Mouse (Mus musculus): ENCODE measurements around the gene Runx3. TPM values are rescaled to one million over a fixed set of nuclear protein-coding genes. Genes with fewer than 3 reads are reported as not detected.

Runx3 gene
- total RNA-seq, 2 experiments from 2014 or later = not detected

DNA sequence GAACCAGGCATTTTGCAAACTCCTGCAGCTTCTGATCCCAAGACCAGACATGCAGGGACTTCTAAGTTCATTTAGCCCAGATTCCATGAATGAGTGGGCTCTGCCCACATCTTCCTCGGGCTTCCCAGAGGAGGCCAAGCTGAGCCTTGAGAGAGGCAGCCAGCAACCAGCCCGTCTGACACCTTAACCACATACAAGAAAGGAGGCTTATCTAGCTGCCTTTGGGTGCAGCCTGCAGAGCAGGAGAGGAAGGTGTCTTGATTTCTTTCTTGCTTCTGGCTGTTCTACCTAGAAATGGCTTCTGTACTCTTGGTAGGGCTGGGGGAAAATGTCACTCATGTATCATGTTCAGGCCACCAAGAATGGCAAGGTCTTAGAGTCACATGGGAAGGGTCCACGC lies 11.8 kb upstream of the Runx3 start:
- intact Hi-C loops (cut with DNase I) = no loop called here
- DNase-seq (ENCODE audit: low spot score in 2 of 2) = no peak

DNA sequence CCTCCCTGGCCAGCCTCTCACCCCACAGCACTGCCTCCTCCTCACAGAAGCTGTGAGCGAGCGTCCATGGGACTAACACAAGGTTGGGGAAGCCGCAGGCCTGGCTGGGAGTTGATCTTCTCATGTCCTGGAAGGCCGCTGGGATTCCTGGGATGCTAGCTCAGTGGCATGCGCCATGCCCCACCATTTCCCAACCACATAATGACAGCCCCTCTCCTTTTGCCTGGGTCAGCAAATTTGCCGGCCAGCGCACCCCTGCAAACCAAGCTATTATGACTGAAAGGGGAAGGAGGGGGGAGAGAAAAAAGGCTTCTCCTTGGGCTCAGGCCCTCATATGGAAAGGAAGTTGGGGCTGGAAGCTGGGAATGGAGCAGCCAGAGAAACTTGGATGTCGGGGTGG lies 6.8 kb upstream of the Runx3 start:
- no peak for DNase-seq (ENCODE audit: low spot score in 2 of 2)
- intact Hi-C loops (cut with DNase I) = no loop called here

DNA sequence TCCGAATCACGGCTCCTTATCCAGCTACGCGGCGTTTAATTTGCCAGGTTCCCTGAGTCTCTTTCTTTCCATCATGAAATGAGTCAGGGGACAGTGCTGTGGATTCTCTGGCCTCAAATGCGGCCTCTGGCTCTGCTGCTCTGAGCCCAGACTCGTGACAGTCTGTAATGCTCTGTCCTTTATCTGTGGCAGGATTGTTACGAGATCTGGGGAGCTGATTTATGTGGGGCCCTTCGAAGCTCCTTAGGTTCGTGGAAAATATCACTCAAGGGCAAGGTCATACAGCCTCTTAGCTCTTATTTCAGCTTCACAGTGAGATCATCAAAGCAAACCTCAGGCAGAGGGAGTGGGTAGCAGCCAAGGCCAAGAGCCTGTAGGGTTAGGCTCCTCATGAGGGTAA lies 6.2 kb upstream of the Runx3 start:
- intact Hi-C loops (cut with DNase I) = no loop called here
- DNase-seq (ENCODE audit: low spot score in 2 of 2) = no peak

DNA sequence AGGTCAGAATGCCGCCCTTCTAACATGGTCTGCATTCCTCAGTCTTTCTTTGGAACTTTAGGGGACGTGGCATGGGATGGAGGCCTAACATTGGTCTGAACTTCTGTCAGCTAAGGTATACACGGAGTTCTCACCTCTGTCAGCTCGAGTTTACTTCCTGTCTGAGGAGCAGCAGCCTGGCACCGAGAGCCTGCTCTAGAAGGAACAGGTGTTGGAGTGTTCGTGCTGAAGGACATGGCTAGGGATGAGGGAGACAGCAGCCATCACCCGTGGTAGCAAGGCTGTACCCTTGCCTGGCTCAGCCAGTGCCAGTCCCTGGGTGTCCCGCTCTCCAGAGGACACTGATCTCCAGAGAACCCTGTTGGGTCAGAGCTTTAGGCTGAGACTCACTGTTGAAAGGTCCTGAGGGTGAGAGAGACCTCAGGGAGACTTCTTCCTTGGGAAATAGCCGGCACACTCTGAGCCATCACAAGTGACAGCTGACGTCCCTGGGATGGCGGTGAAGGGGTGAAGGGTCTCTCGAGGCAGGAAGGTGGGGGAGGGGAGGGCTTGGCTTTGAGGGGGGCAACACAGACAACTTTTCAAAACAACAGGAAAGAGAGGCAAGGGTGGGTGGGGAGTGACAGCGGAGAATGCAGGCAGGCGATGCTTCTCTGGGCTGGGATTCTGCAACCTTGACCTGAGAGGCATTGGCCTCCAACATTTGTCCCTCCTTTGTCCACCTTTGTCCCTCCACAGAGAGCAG lies 4.9 kb upstream of the Runx3 start:
- intact Hi-C loops (cut with DNase I) = no loop called here
- DNase-seq (ENCODE audit: low spot score in 2 of 2) = no peak

DNA sequence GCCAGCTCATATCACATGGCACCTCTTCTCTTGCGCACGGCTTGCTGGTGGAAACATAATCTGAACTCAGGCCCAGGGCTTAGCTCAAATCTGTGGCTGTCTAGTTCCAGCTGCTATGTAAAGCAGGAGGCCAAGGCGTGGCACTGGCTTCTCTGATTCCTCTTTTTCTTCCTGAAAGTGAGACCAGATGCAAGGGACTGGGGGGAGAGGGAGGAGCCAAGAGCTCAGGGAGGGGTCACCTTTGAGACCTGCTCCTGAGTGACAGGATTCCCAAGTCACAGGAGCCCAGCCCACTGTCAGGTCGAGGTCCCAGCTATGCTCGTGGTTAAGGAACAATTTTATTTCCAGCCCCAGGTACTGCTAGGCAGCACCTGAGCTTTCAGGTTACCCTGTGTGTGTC lies 4.1 kb upstream of the Runx3 start:
- intact Hi-C loops (cut with DNase I) = no loop called here

DNA sequence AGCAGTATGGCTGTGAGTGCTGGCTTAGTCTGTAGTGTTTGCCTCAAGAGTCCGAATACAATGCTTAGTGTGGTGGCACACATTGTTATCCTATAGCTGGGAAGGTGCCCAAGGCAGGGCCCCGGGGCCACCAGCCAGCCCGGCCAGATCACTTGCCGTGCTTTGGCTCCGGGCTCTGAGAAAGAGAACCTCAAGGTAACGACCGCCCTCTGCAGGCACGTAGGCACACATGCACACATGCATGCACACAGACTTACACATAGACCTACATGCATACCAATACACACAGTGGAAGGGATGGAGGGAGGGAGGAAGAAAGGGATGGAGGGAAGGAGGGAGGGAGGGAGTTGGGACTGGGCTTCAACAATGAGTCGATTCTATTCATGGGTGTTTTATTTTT lies 2.6 kb upstream of the Runx3 start:
- DNase-seq (ENCODE audit: low spot score in 2 of 2) = no peak
- intact Hi-C loops (cut with DNase I) = no loop called here

More for the DNA sequence above, 4.1 kb upstream of the Runx3 start:
- DNase-seq (ENCODE audit: low spot score in 2 of 2) = no peak

DNA sequence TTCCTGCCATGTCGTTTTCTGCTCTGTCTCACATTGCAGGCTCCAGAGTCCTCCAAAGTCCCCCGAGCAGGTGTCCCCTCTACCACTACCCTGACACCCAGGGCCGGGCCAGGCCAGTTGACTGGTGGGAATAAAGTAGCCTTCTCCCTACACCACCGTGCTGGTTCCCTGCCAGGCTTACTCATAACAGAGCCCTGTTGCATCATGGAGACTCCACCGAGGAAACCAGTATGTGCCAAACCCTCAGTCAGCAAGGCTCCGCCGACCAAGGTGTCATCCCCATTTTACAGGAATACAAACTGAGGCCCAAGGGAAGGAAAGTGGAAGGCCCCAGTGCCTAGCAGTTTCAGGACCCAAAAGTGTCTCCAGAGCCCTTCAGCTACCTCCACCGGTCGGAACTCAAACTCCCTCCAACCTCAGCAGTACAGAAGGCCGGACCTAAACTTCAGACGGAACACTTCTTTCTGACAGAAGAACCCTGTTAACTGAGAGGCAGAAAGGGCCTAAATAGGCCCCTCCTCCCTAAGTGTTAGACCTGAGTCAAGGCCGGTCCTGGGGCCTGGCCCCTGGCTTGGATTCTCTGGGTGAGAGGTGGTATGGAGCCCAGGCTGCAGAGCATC lies 1.5 kb upstream of the Runx3 start:
- intact Hi-C loops (cut with DNase I) = no loop called here
- no peak for DNase-seq (ENCODE audit: low spot score in 2 of 2)

DNA sequence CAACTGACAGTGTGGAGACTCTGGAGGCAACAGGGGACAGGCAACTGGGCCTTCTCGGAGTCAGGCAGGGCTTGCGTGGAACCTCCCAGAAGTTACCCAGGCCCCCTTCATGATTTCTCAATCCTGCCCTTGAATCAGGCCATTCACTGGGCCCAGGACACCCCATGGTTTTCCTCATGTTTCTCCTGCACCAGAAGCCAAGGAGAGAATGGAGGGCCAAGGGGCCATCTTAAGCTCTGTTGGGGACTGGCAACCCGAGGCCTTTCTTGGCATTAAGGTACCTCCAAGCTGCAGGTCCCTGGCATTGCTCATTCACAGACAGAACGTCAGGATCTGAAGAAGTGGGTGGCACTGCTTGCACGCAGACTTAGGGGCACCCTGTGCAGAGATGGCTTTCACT lies 3.3 kb downstream of the Runx3 start:
- no peak for DNase-seq (ENCODE audit: low spot score in 2 of 2)
- intact Hi-C loops (cut with DNase I) = no loop called here

DNA sequence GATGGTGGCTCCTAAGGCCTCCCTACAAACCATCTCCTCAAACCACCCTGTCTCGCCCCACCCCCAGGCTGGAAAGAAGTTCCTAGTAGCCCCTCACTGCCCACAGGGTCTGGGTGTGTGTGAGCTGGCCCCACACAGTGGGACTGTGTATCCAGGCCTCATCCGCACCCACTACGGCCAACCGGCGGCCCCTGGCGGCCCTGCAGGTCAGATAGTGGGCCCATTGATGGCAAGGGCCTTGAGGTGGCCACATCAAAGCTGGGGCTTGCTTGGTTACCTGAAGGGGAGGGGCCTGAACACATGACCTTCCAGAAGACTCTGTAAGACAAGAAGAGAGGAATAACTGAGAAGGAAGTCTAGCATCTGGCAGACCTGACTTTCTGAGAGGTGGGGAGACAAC lies 4.3 kb downstream of the Runx3 start:
- DNase-seq (ENCODE audit: low spot score in 2 of 2) = no peak
- intact Hi-C loops (cut with DNase I) = no loop called here

DNA sequence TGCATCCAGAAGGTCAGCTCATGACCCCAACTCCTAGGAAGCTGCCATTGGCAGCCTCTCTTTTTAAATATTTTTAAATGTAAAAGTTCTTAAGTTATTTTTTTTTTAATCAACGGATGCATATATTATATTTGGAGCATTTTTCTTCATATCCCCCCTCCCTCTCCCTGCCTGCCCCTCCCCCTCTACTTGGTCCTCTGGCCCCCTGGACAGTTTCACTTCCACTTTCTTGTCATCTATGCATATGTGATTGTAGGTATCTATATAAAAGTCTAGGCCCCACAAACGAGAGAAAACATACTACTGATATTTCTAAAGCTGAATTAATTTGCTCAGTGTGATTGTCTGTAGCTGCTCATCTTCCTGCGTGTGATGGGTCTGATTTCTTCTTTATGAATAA lies 4.7 kb downstream of the Runx3 start:
- no peak for DNase-seq (ENCODE audit: low spot score in 2 of 2)
- intact Hi-C loops (cut with DNase I) = no loop called here

DNA sequence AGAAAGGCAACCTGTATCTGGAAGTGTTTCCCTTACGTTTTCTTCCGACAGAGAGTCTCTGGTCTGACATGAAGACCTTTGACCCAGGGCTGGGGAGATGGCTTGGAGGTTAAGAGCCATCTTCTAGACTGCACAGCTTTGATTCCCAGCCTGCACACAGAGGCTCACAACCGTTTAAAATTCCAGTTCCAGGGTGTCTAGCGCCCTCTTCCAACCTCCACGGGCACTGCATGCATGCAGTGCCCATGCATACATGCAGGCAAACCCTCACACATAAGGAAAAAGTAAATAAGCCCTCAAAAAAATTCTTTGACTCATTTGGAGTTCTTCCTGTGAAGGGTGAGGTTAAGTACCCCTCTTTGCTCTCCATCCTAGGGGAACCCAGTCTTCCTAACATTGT lies 5.9 kb downstream of the Runx3 start:
- no peak for DNase-seq (ENCODE audit: low spot score in 2 of 2)
- intact Hi-C loops (cut with DNase I) = no loop called here

DNA sequence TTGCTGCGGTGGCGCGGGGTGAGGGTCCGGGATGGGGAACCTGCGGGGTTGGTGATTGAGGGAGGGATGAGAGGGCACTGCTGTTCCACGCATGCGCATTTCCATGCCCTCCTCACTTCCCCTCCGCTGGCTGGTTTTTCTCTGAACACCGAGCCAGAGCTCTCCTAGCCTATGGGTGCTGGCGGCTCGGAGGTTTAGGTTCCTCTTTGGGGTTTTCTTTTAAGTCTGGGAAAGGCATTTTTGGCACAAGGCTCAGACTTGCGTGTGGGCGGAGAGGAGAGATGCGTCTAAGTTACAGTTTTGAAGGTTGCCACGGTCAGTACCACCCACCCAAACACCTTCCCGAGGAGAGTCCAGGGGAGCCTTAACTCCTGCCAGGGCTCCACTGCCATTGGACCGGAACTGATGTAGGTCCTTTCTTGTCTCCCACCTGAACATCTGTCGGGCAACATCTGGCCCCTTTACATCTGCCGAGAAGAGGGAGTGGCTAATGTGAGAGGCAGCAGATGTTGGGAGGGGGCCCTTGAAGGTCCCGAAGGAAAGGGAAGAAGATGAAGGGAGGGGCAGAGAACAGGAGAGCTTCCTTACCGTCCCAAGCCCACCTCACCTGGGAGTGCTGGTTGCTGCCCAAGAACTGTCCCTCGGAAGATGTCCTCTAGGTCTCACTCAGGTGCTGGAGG lies 8.5 kb downstream of the Runx3 start:
- peak; percentile 17 to 27 for DNase-seq (ENCODE audit: low spot score in 2 of 2)
- intact Hi-C loops (cut with DNase I) = no loop called here

DNA sequence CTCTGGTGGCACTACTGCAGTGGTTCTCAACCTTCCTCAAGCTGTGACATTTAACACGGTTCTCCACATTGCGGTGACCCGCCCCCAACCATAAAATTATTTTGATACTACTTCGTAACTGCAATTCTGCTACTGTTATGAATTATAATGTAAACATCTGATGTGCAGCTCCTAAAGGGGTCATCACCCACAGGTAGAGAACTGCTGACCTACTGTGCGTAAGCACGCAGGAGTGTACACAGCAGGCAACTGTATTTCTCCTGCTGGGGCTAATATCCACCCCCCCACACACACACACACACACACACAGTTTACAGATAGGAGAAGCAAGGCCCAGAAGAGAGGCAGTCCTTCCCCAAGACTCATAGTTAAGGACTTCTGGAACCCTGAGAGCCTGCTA lies 9.7 kb downstream of the Runx3 start:
- intact Hi-C loops (cut with DNase I) = no loop called here
- DNase-seq (ENCODE audit: low spot score in 2 of 2) = no peak

DNA sequence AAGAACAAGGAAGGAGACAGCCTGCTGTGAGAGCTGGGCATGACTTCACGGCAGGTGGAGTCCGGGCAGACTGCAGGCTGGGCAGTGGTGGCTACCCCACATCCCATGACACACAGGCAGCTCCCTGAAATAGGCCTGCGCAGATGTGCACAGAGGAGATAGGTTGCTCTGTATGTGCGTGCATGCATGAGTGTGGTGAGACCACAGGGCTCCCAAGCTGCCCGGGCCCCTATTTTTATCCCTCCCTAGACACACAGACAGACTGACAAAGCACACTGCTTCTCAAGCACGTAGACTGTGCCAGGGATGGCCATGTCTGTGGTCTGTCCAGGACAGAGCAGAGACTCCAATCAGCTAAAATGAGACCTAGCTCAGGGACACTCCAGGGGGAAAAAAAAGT lies 10.7 kb downstream of the Runx3 start:
- intact Hi-C loops (cut with DNase I) = no loop called here

DNA sequence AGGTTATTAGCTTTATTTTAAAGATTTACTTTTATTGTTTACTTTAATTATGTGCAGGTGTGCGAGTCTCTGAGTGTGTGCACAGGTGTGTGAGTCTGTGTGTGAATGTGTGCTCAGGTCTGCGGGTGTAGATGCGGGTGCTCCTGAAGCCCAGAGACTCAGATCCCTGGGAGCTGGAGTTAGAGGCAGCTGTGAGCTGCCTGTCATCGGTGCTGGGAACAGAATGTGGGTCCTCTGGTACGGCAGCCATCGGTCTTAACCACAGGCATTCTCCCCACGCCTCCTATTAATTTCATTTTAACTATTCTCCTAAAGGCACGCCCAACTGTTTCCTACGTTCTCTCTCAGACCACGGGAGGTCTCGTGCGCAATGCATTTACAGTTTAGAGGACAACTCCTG lies 12.3 kb downstream of the Runx3 start:
- no peak for DNase-seq (ENCODE audit: low spot score in 2 of 2)
- intact Hi-C loops (cut with DNase I) = no loop called here

More for the DNA sequence above, 10.7 kb downstream of the Runx3 start:
- DNase-seq (ENCODE audit: low spot score in 2 of 2) = no peak

DNA sequence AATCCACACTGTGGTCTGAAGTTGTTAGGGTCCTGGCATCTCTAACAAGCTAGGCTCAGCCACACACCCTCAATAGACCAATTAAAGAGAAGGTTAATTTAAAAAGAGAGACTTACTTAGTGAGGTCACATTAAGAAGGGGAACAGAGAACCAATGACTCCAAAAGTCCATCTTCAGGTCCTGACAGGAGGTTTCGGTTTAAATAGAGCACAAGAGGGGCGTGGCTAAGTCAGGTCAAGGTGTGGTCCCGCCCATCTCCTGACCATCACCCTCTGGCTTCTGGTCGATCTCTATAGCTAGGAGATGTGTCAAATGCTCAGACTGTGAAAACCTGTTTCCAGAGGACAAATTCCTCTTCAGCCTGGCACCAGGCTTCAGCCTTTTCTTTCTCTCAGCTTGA lies 13.3 kb downstream of the Runx3 start:
- no peak for DNase-seq (ENCODE audit: low spot score in 2 of 2)
- intact Hi-C loops (cut with DNase I) = no loop called here

DNA sequence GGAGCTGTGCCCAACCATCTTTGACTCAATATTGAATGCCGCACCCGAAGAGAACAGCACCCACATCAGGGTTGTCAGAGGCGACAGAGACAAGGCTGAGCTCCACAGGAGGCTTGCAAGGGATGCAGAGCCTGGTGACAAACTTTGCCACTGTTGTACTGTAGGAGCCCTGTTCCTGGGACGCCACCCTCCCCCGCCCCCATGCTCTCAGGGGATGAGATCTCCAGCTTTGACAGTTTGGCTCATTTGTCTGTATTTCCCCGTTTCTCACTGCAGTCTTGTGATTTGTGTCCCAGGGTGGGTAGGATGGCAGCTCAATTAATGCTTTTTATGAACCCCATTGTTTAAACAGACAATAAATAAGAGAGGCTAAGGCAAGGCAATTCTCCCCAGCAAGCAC lies 14.9 kb downstream of the Runx3 start:
- no peak for DNase-seq (ENCODE audit: low spot score in 2 of 2)
- intact Hi-C loops (cut with DNase I) = no loop called here

DNA sequence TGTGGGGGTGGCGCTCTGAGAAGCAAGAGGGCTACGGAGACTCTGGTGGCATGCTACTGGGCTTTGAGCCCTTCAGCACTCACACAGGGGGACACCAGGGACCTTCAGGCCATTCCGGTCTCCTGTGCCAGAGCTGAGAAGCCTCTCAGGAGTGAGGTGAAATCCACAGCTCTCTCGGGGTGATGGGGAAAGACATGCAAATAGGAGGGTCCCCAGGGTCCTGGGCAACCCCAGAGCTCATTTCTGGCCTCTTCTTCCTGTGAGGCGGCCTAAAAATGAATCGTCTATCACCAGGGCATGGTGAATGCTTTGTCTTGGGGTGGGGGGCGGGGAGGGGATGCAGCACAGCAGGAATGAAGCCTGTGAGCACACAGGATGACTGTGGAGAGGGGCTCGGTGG lies 15.8 kb downstream of the Runx3 start:
- no peak for DNase-seq (ENCODE audit: low spot score in 2 of 2)
- intact Hi-C loops (cut with DNase I) = no loop called here

DNA sequence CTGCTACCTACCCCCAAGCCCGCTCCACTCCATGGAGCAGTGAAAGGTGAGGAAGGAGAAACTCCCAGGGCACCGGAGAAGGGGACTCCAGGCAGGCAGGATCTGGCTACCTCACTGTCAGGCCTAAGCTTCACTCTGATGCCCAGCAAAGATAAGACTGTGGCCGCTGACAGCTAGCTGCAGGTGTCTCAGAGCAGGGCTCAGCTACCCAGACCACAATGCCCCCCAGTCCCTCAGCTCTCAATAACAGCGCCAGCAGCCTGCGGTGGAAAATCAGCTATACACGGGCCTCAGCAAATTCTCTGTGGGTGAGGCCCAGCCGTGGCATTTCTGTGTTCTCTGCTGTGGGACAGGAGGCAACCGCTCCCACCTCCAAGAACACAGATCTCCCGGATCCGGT lies 16.2 kb downstream of the Runx3 start:
- intact Hi-C loops (cut with DNase I) = no loop called here
- no peak for DNase-seq (ENCODE audit: low spot score in 2 of 2)

DNA sequence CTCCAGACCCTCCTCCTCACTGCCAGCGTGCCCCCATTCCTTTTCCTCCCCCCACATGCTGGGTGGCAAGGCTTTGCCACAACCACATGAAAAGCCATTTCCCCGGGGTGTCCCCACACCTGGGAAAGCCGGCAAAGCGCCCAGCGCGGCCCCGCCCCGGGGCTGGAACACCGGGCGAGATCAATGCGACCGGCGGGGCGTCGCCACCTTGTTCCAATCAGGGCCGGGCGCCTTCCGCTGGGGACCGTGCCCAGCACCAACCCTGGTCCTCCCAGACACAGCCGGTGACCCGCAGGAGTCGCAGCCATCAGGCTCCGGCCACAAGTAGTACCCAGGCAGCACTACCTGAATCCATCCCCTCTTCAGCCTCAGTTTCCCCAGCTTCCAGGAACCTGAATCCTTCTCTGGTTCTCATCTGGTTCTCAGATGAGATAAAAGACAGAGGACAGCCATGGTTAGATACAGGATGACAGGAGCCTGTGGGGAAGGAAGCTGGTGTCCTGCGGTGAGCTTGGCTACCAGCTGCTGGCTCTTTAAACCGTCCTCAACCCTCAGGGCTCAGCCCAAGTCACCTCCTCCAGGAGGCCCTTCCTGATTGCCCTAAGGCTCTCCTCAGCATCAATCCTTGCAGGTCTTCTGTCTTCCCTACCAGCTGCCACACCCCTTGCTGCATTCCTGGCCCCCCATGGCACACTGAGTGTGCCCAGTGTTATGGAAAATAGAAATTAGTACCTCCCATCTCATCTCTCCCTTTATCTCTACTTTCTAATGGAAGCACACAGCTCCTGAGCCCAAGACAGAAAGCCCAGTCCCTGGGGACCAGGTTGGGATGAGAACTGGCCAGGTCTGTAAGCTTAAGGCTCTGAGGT lies 20.4 kb downstream of the Runx3 start:
- intact Hi-C loops (cut with DNase I) = no loop called here

More for the DNA sequence above, 20.4 kb downstream of the Runx3 start:
- no peak for DNase-seq (ENCODE audit: low spot score in 2 of 2)
